In genomic region chr15:64564703-64565102, GRCm38 (mm10) we compare ENCODE assay signal across 24 mouse cellular contexts.
DNase-seq lines count a peak whose midpoint lies in the region; ATAC-seq and TF ChIP-seq lines count a peak whose summit lies in the region.
"Had no signal": no experiment of that assay in that cellular context is flagged by ENCODE, and none has a peak within 500 bp of the region (broad histone marks: within the 10 kb centered on the region; RNA-seq: fewer than 3 reads in every experiment).

No protein-coding gene starts in this region.

- peak; percentile 5 for DNase-seq in kidney, adult 9 months
- no peak for DNase-seq in kidney, postnatal 10 days
- peak; percentile 5 for DNase-seq in ZHBTc4 (ENCODE audit: low read depth, low spot score)
- DNase-seq in heart, adult 9 months (ENCODE audit: low spot score in 2 of 2) = no peak
- no peak for DNase-seq in lung, adult 18-20 months
- DNase-seq: adrenal gland, adult 2 months; adrenal gland, postnatal 10 days; adrenal gland, postnatal 25 days; cerebellum, adult 11-12 months; cerebellum, adult 2 months; cerebellum, adult 9-10 months; cerebellum, postnatal 10 days; cerebellum, postnatal 36 days; embryo, embryonic 11 days had no signal

- no peaks in the 10 kb centered on the region for H3K36me3 ChIP-seq in intestine, embryonic 15.5 days
- H3K36me3 ChIP-seq in intestine, postnatal 0 days (ENCODE audit: control insufficient read depth, insufficient read depth) = no peaks in the 10 kb centered on the region
- H3K36me3 ChIP-seq: embryonic facial prominence, embryonic 13.5 days; embryonic facial prominence, embryonic 15.5 days; forebrain, embryonic 10.5 days; forebrain, embryonic 12.5 days had no signal

- 63% methylated on average over 3 of the region's 3 CpGs for whole genome bisulfite sequencing in intestine, embryonic 15.5 days
- 43% methylated on average over 3 of the region's 3 CpGs for WGBS in intestine, postnatal 0 days

- no peaks in the 10 kb centered on the region for H3K9me3 ChIP-seq in intestine, embryonic 15.5 days
- no peaks in the 10 kb centered on the region for H3K9me3 ChIP-seq in intestine, postnatal 0 days (ENCODE audit: control insufficient read depth)
- H3K9me3 ChIP-seq: embryonic facial prominence, embryonic 13.5 days; embryonic facial prominence, embryonic 15.5 days; forebrain, embryonic 10.5 days; forebrain, embryonic 12.5 days had no signal

- H3K27ac ChIP-seq in intestine, embryonic 15.5 days = no peak overlapping the region
- H3K27ac ChIP-seq in intestine, postnatal 0 days (ENCODE audit: low read depth, low read length) = no peak overlapping the region
- H3K27ac ChIP-seq: embryonic facial prominence, embryonic 13.5 days; embryonic facial prominence, embryonic 15.5 days; forebrain, embryonic 10.5 days; forebrain, embryonic 12.5 days had no signal

- ATAC-seq in intestine, embryonic 15.5 days = peak; percentile 45; the same call in 1 of the 2 replicates
- ATAC-seq in intestine, postnatal 0 days = peak; percentile 63
- no peak for ATAC-seq in cerebellum, adult (ENCODE audit: insufficient number of reproducible peaks, low FRiP score, low TSS enrichment)
- ATAC-seq: forebrain, embryonic 14.5 days; forebrain, embryonic 16.5 days had no signal

- no peak overlapping the region for H3K4me3 ChIP-seq in intestine, embryonic 15.5 days (replicated peaks)
- H3K4me3 ChIP-seq in intestine, postnatal 0 days (ENCODE audit: low read depth, low read length) = no peak overlapping the region
- H3K4me3 ChIP-seq: embryonic facial prominence, embryonic 13.5 days; embryonic facial prominence, embryonic 15.5 days; erythroblast, embryonic 14.5 days; forebrain, embryonic 10.5 days; forebrain, embryonic 12.5 days had no signal

- H3K9ac ChIP-seq in intestine, embryonic 15.5 days = no peak overlapping the region
- H3K9ac ChIP-seq in intestine, postnatal 0 days (ENCODE audit: low read depth, low read length) = no peak overlapping the region
- H3K9ac ChIP-seq: embryonic facial prominence, embryonic 13.5 days; embryonic facial prominence, embryonic 15.5 days; forebrain, embryonic 12.5 days had no signal

- no peak for TF ChIP-seq CTCF in intestine, postnatal 0 days (IDR thresholded peaks at IDR 0.05; ENCODE audit: low read depth)

- no peak overlapping the region for H3K4me2 ChIP-seq in intestine, embryonic 15.5 days (replicated peaks)
- no peak overlapping the region for H3K4me2 ChIP-seq in intestine, postnatal 0 days (replicated peaks; ENCODE audit: low read depth)
- H3K4me2 ChIP-seq: embryonic facial prominence, embryonic 13.5 days; embryonic facial prominence, embryonic 15.5 days; forebrain, embryonic 12.5 days had no signal

- no peaks in the 10 kb centered on the region for H3K27me3 ChIP-seq in intestine, embryonic 15.5 days (replicated peaks)
- H3K27me3 ChIP-seq in intestine, postnatal 0 days (replicated peaks; ENCODE audit: control insufficient read depth, insufficient read depth, low read length) = no peaks in the 10 kb centered on the region
- H3K27me3 ChIP-seq: embryonic facial prominence, embryonic 13.5 days; embryonic facial prominence, embryonic 15.5 days; forebrain, embryonic 12.5 days had no signal

- H3K4me1 ChIP-seq in intestine, embryonic 15.5 days (replicated peaks) = no peaks in the 10 kb centered on the region
- H3K4me1 ChIP-seq in intestine, postnatal 0 days (replicated peaks; ENCODE audit: control insufficient read depth, insufficient read depth, low read length) = no peaks in the 10 kb centered on the region
- H3K4me1 ChIP-seq: embryonic facial prominence, embryonic 13.5 days; embryonic facial prominence, embryonic 15.5 days; forebrain, embryonic 10.5 days; forebrain, embryonic 12.5 days had no signal

Comparison
In these comparisons a context has a peak if more than half of its experiments do, and no peak if none do; other contexts are left out.
1. DNase-seq: peak in kidney, adult 9 months (single experiment) and ZHBTc4 (single experiment); none in kidney, postnatal 10 days (single experiment), heart, adult 9 months (0 of 2) and lung, adult 18-20 months (0 of 2).